Mouse (Mus musculus) midbrain, embryonic 13.5 days (tissue): ENCODE results near the gene Lgals3bp. TPM values are rescaled to one million over a fixed set of nuclear protein-coding genes. Genes with fewer than 3 reads are reported as not detected.

Source experiments
- ATAC-seq: fragments of 200-750 bp; cut with Nextera tagmentation; 2 replicates; pipeline ENCODE4 v1.8.0; 2017; ENCODE audit warnings: mild to moderate bottlenecking, moderate TSS enrichment, moderate library complexity
- H3K27ac ChIP-seq: fragments of 300-500 bp; sonication (generic); 2 replicates; pipeline ENCODE4 v1.5.1; 2015; ENCODE audit warnings: inconsistent platforms, mild to moderate bottlenecking, moderate library complexity
- H3K27me3 ChIP-seq: fragments of 300-500 bp; sonication (generic); 2 replicates; pipeline ENCODE4 v1.6.1; 2015; ENCODE audit warnings: mild to moderate bottlenecking, inconsistent platforms
- H3K36me3 ChIP-seq: fragments of 300-500 bp; sonication (generic); 2 replicates; pipeline ENCODE4 v1.6.1; 2015; ENCODE audit warnings: mild to moderate bottlenecking, inconsistent platforms
- H3K4me1 ChIP-seq: fragments of 300-500 bp; sonication (generic); replicated peaks from 2 replicates; pipeline ENCODE4 v1.6.1; 2015; ENCODE audit warnings: inconsistent platforms
- H3K4me2 ChIP-seq: fragments of 300-500 bp; sonication (generic); replicated peaks from 2 replicates; pipeline ENCODE4 v1.6.1; 2015; ENCODE audit warnings: moderate library complexity, mild to moderate bottlenecking, inconsistent platforms
- H3K4me3 ChIP-seq: fragments of 300-500 bp; sonication (generic); replicated peaks from 2 replicates; pipeline ENCODE4 v1.5.1; 2015; ENCODE audit warnings: mild to moderate bottlenecking, inconsistent platforms
- H3K9ac ChIP-seq: fragments of 300-500 bp; sonication (generic); replicated peaks from 2 replicates; pipeline ENCODE4 v1.6.1; 2015; ENCODE audit warnings: mild to moderate bottlenecking, inconsistent platforms
- H3K9me3 ChIP-seq: fragments of 300-500 bp; sonication (generic); 2 replicates; pipeline ENCODE4 v1.6.1; 2016; ENCODE audit warnings: mild to moderate bottlenecking, inconsistent platforms
- WGBS: fragments of 180-500 bp; shearing (Covaris S2); methylation state at CpG from one replicate; pipeline ENCODE4 v1.1.7; 2015; 5-methylcytosine and 5-hydroxymethylcytosine counted together
- polyA plus RNA-seq: library from polyadenylated mRNA; unstranded; fragments of >200 nt; fragmentation: Nextera tagmentation; extraction: Ambion mirVana; gene quantifications from 2 replicates; pipeline ENCODE4 v1.2.1, GENCODE M21; 2015

The Lgals3bp gene
- polyA plus RNA-seq, 1 experiment from 2014 or later, result 2.3 TPM

- peak; percentile 95 for ATAC-seq
- under 1% methylated on average over 47 of the region's 50 CpGs for WGBS
- H3K4me2 ChIP-seq, result peak within 1 kb of the TSS; percentile 89
- H3K9ac ChIP-seq, result peak within 1 kb of the TSS; percentile 91
- peaks cover 20% of the 10 kb centered on the region for H3K36me3 ChIP-seq
- peak within 1 kb of the TSS; percentile 72 for H3K4me3 ChIP-seq
- H3K27ac ChIP-seq, result peak within 1 kb of the TSS; percentile 62
- H3K27me3 ChIP-seq, result no peaks in the 10 kb centered on the region
- no peaks in the 10 kb centered on the region for H3K9me3 ChIP-seq
- H3K4me1 ChIP-seq, result peaks cover 44% of the 10 kb centered on the region
Observed at GRCm38 (mm10) chr11:118418834-118419504, 17.1 kb upstream of the Lgals3bp start, which contains the start of gene Cant1. Gene Cant1 (minus strand): TSS chr11:118419086.

GRCm38 (mm10) chr11:118418442-118418833 lies 16.5 kb upstream of the Lgals3bp start:
- peaks cover 39% of the 10 kb centered on the region for H3K4me1 ChIP-seq
- peaks cover 20% of the 10 kb centered on the region for H3K36me3 ChIP-seq
- 6% methylated on average over 12 of the region's 12 CpGs for WGBS
- H3K4me3 ChIP-seq, result peak overlapping the region; percentile 72
- peak overlapping the region; percentile 89 for H3K4me2 ChIP-seq
- no peaks in the 10 kb centered on the region for H3K9me3 ChIP-seq
- H3K9ac ChIP-seq, result peak overlapping the region; percentile 91
- peak overlapping the region; percentile 62 for H3K27ac ChIP-seq
- peak; percentile 57 for ATAC-seq
- no peaks in the 10 kb centered on the region for H3K27me3 ChIP-seq

GRCm38 (mm10) chr11:118417496-118417895 lies 15.6 kb upstream of the Lgals3bp start:
- Histone ChIP-seq H3K27me3 (no peaks in the 10 kb centered on the region), H3K4me1 (peaks cover 37% of the 10 kb centered on the region)

GRCm38 (mm10) chr11:118416046-118416445 lies 14.2 kb upstream of the Lgals3bp start:
- no peak overlapping the region for H3K4me2 ChIP-seq
- H3K9me3 ChIP-seq, result no peaks in the 10 kb centered on the region
- H3K36me3 ChIP-seq, result peaks cover 30% of the 10 kb centered on the region
- no peak overlapping the region; the same call in 1 of the 2 replicates for H3K9ac ChIP-seq
- H3K4me1 ChIP-seq, result peaks cover 37% of the 10 kb centered on the region
- H3K27me3 ChIP-seq, result no peaks in the 10 kb centered on the region
- WGBS, result 91% methylated on average over 7 of the region's 7 CpGs
- no peak overlapping the region for H3K4me3 ChIP-seq
- no peak for ATAC-seq
- H3K27ac ChIP-seq, result no peak overlapping the region

More at GRCm38 (mm10) chr11:118417496-118417895, 15.6 kb upstream of the Lgals3bp start:
- 94% methylated on average over 9 of the region's 9 CpGs for WGBS
- H3K9me3 ChIP-seq, result no peaks in the 10 kb centered on the region
- peaks cover 20% of the 10 kb centered on the region for H3K36me3 ChIP-seq
- H3K4me3 ChIP-seq, result peak overlapping the region; percentile 72
- no peak overlapping the region for H3K27ac ChIP-seq
- peak overlapping the region; percentile 89 for H3K4me2 ChIP-seq
- peak overlapping the region; percentile 91; the same call in 1 of the 2 replicates for H3K9ac ChIP-seq
- no peak for ATAC-seq

GRCm38 (mm10) chr11:118415630-118416029 lies 13.7 kb upstream of the Lgals3bp start:
- Histone ChIP-seq H3K4me1 (peaks cover 37% of the 10 kb centered on the region), H3K4me3 (no peak overlapping the region), H3K27me3 (no peaks in the 10 kb centered on the region), H3K9ac (no peak overlapping the region; the same call in 1 of the 2 replicates), H3K9me3 (no peaks in the 10 kb centered on the region), H3K27ac (no peak overlapping the region), H3K4me2 (no peak overlapping the region), H3K36me3 (peaks cover 34% of the 10 kb centered on the region)
- 92% methylated on average over 6 of the region's 6 CpGs for WGBS
- ATAC-seq, result no peak

GRCm38 (mm10) chr11:118414270-118414669 lies 12.4 kb upstream of the Lgals3bp start:
- Histone ChIP-seq H3K9ac (no peak overlapping the region), H3K4me2 (no peak overlapping the region), H3K4me1 (peaks cover 31% of the 10 kb centered on the region), H3K4me3 (no peak overlapping the region), H3K9me3 (no peaks in the 10 kb centered on the region), H3K36me3 (peaks cover 47% of the 10 kb centered on the region), H3K27ac (no peak overlapping the region), H3K27me3 (no peaks in the 10 kb centered on the region)
- ATAC-seq, result no peak
- 95% methylated on average over 5 of the region's 5 CpGs for WGBS

- peaks cover 26% of the 10 kb centered on the region for H3K4me1 ChIP-seq
- H3K27me3 ChIP-seq, result no peaks in the 10 kb centered on the region
- H3K36me3 ChIP-seq, result peaks cover 59% of the 10 kb centered on the region
- H3K4me3 ChIP-seq, result no peak overlapping the region
- no peak overlapping the region for H3K9ac ChIP-seq
- no peak overlapping the region for H3K27ac ChIP-seq
- H3K4me2 ChIP-seq, result no peak overlapping the region
- H3K9me3 ChIP-seq, result no peaks in the 10 kb centered on the region
- no peak for ATAC-seq
- WGBS, result 86% methylated on average over 4 of the region's 4 CpGs
Observed at GRCm38 (mm10) chr11:118413055-118413454, 11.2 kb upstream of the Lgals3bp start.

GRCm38 (mm10) chr11:118412601-118413000 lies 10.7 kb upstream of the Lgals3bp start:
- 94% methylated on average over 2 of the region's 2 CpGs for WGBS
- no peak overlapping the region for H3K4me3 ChIP-seq
- H3K36me3 ChIP-seq, result peaks cover 64% of the 10 kb centered on the region
- H3K27me3 ChIP-seq, result no peaks in the 10 kb centered on the region
- peaks cover 21% of the 10 kb centered on the region for H3K4me1 ChIP-seq
- no peak for ATAC-seq
- no peak overlapping the region for H3K4me2 ChIP-seq
- no peak overlapping the region for H3K9ac ChIP-seq
- no peak overlapping the region for H3K27ac ChIP-seq
- no peaks in the 10 kb centered on the region for H3K9me3 ChIP-seq

GRCm38 (mm10) chr11:118411271-118411670 lies 9.4 kb upstream of the Lgals3bp start:
- Histone ChIP-seq H3K9ac (no peak overlapping the region), H3K36me3 (peaks cover 77% of the 10 kb centered on the region), H3K9me3 (no peaks in the 10 kb centered on the region), H3K4me1 (peaks cover 8% of the 10 kb centered on the region), H3K4me3 (no peak overlapping the region), H3K27me3 (no peaks in the 10 kb centered on the region), H3K4me2 (no peak overlapping the region), H3K27ac (no peak overlapping the region)
- WGBS, result 89% methylated on average over 8 of the region's 8 CpGs
- no peak for ATAC-seq

GRCm38 (mm10) chr11:118410479-118410878 lies 8.6 kb upstream of the Lgals3bp start:
- Histone ChIP-seq H3K4me1 (peaks cover under 1% of the 10 kb centered on the region), H3K27ac (no peak overlapping the region), H3K4me2 (no peak overlapping the region), H3K27me3 (no peaks in the 10 kb centered on the region), H3K36me3 (peaks cover 77% of the 10 kb centered on the region), H3K9ac (no peak overlapping the region), H3K9me3 (no peaks in the 10 kb centered on the region), H3K4me3 (no peak overlapping the region)
- WGBS, result 90% methylated on average over 10 of the region's 10 CpGs
- no peak for ATAC-seq

- H3K4me1 ChIP-seq, result no peaks in the 10 kb centered on the region
- 81% methylated on average over 1 of the region's 1 CpGs for WGBS
- H3K27me3 ChIP-seq, result no peaks in the 10 kb centered on the region
- H3K36me3 ChIP-seq, result peaks cover 75% of the 10 kb centered on the region
- ATAC-seq, result no peak
- H3K27ac ChIP-seq, result no peak overlapping the region
- no peaks in the 10 kb centered on the region for H3K9me3 ChIP-seq
- no peak overlapping the region for H3K4me3 ChIP-seq
- H3K4me2 ChIP-seq, result no peak overlapping the region
- no peak overlapping the region for H3K9ac ChIP-seq
Observed at GRCm38 (mm10) chr11:118410073-118410444, 8.2 kb upstream of the Lgals3bp start.

GRCm38 (mm10) chr11:118409106-118410072 lies 7.5 kb upstream of the Lgals3bp start:
- Histone ChIP-seq H3K4me2 (no peak overlapping the region), H3K36me3 (peaks cover 68% of the 10 kb centered on the region), H3K27ac (no peak overlapping the region), H3K4me1 (no peaks in the 10 kb centered on the region), H3K4me3 (no peak overlapping the region), H3K9ac (no peak overlapping the region), H3K9me3 (no peaks in the 10 kb centered on the region), H3K27me3 (no peaks in the 10 kb centered on the region)
- WGBS, result 92% methylated on average over 12 of the region's 12 CpGs
- ATAC-seq, result no peak
